Mouse (Mus musculus) frontal cortex, postnatal 25 days (tissue): ENCODE data around the gene Zfp583.
"Not testable (repeated sequence)": the region's sequence is repeated elsewhere in the genome, so short reads cannot be mapped to it uniquely, and the experiment has no call there.

Experiments
- DNase-seq, 2 experiments: peaks; one replicate each; pipeline ENCODE4 v3.0.0; 2022; ENCODE audit warnings: low spot score in 2 of 2

Gene Zfp583

DNA sequence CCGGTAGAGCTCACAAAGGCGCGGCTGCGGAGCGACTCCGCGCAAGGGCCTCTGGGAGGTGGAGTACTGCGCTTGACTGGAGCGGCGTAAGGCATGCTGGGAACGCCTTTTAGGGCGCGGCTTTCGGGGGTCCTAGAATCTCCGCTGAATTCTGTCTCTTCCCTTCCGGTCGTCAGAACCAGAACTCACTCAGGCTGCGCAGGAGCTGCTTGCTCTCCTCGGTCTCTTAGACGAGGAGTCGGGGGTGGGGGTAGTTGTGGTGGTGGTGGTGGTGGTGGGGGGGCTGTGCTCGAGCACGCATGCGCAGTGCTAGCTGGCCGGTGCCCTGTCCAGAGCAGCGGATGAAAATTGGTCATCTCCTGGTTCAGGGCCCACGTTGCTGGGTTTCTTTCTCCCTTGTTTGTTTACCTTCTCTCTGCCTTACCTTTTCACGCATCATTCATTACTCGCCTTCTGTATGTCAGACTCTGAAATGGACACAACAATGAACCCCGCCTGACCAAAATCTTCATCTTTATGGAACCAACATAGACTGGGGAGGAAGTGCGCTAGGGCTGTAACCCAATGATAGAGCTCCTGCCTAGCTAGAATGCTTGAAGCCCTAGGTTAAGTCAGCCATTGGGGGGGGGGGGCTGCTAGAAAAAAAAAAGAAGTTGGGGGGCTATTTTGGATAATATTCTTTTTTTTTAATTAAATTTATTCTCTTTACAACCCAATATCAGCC, at the start of gene Zfp583:
Gene Zfp583 (minus strand): TSS at position 53 of the 724 bp plus-strand sequence.
- peak; percentile 74 to 83 for DNase-seq

DNA sequence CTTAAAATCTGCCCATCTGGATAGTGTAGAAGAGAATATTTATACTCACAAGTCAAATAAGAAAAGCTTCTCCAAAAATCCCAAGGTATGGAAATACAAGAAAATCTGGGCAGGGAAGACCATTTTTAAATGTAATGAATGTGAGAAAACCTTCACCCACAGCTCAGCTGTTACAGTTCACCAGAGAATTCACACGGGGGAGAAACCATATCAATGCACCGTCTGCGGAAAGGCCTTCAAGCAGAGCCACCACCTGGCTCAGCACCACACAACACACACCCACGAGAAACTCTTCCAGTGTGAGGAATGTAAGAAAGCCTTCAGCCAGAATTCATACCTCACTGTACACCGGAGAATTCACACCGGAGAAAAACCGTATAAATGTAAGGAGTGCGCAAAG, 47.4 kb upstream of the Zfp583 start:
- DNase-seq = peak in 1 of 2 experiments; percentile 32

- no peak for DNase-seq
Observed at GRCm38 (mm10) chr7:6372993-6373392, 41.9 kb upstream of the Zfp583 start.

GRCm38 (mm10) chr7:6369460-6369859, 38.4 kb upstream of the Zfp583 start:
- no peak for DNase-seq

GRCm38 (mm10) chr7:6368146-6368545, 37.1 kb upstream of the Zfp583 start:
- DNase-seq = not testable (repeated sequence)

DNA sequence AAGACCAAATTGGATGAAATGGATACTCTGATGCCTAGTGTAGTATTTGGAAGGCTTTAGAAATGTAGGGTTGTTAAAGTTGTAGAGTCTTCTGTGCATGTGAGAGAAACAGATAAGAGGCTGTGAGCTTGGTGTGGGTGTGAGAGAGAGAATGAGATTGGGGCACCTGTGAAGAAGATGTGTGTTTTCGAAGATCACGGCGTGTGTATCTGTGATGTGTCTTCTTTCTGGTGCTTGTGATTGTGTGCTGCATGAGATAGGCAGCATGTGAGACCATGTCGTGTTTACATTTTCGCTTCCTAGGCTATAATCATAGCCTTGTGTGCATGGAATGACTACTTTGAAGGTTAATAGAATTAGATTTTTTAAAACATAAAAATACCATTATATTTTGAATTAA, 36.1 kb upstream of the Zfp583 start:
- DNase-seq = no peak

GRCm38 (mm10) chr7:6364761-6365160, 33.7 kb upstream of the Zfp583 start:
- no peak for DNase-seq

GRCm38 (mm10) chr7:6363047-6363488, 32.0 kb upstream of the Zfp583 start, which contains the start of gene Zfp78:
Zfp78 (plus strand) TSS chr7:6363280.
- peak in 1 of 2 experiments; percentile 59 for DNase-seq

DNA sequence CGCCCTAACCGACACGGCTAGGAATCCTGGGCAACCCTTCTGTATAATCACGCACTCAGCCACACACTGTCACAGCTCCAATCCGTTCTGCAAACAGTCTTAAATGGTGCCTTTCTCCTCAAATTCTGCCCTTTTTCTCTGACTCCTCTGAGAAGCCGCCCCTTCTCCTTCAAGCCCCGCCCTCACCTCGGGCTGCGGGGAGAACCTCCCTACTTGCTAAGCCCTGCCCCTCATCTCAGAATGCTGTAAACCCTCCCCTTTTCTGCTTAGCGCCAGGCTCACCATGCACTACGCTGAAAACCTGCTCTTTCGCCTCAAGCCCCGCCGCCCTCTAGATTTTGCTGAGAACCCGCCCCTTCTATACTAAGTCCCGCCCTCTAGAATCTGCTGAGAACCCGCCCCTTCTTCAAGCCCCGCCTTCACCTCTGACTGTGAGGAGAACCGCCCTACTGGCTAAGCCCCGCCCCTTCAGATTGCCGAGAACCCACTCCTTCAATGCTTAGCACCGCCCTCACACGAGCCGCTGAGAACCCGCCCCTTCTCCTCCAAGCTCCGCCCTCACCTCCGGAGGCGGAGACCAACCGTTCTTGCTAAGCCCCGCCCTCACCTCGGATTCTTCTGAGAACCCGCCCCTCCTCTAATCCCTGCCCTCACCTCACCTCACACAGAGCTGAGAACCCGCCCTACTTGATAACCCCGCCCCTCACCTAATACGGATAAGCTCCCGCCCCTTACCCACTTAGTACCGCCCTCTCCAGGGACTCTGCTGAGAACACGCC, 31.4 kb upstream of the Zfp583 start:
- peak; percentile 87 to 96 for DNase-seq

GRCm38 (mm10) chr7:6361756-6362155, 30.7 kb upstream of the Zfp583 start:
- no peak for DNase-seq

- DNase-seq = no peak
Observed at GRCm38 (mm10) chr7:6360477-6361060, 29.5 kb upstream of the Zfp583 start.

DNA sequence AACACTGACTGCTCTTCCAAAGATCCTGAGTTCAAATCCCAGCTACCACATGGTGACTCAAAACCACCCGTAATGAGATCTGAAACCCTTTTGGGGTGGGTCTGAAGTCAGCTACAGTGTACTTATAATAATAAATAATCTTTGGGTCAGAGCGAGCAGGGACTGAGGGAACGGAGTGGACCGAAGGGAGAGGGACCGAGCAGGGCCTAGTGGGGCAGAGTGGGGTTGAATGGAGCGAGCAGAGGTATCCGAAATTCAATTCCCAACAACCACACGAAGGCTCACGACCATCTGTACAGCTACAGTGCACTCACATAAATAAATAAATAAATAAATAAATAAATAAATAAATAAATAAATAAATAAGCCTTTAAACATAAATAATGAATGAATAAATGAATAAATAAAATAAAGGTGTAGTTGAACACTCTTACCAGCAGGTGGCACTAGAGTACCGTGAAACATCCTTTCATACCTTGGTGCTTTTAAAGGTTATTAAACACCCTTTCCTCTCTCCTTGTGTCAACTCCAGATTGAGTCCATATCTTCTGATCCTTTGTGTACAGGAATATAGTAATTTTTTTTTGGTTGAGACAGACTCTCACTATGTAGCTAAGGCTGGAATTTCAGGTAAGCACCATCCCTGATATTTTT, 28.0 kb upstream of the Zfp583 start:
- no peak for DNase-seq

DNA sequence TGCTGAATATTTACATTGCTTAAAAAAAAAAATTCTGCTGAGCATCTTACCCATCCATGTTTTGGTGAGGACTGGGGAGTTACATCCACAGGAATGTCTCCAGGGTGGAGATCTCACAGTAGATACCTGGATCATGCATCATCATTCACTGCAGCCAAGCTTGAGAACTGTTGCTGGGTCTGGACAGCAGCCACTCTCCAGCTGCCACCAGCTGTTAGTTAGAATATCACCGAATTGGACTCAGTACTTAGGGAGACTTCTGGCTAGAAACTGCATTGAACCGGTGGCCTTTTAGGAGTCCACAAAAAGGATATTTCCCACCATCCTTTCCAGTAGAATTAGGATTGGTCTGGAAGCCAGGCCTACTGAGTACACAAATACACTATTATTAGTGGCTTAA, 27.0 kb upstream of the Zfp583 start:
- DNase-seq = no peak

DNA sequence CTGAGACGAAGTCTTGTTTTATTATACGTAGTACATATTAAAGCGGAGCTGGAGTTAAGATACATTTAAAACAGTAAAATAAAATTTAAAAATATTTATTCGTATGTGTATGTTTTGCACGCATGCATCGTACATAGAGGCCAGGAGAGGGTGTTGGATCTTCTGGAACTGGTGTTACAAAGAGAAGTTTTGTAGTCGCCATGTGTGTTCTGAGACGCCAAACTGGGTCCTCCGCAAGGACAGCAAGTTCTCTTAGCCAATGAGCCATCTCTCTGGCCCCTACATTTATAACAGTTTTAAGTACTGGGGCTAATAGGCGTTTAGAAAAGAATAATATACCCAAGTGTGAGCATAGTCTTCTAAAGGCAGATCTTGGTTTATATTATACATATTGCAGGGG, 13.0 kb upstream of the Zfp583 start:
- no peak for DNase-seq

- DNase-seq = peak; percentile 68 to 71
Observed at GRCm38 (mm10) chr7:6343501-6344071, 12.5 kb upstream of the Zfp583 start, which contains the start of gene Gm3854. Gm3854 (plus strand) TSS chr7:6343759.

DNA sequence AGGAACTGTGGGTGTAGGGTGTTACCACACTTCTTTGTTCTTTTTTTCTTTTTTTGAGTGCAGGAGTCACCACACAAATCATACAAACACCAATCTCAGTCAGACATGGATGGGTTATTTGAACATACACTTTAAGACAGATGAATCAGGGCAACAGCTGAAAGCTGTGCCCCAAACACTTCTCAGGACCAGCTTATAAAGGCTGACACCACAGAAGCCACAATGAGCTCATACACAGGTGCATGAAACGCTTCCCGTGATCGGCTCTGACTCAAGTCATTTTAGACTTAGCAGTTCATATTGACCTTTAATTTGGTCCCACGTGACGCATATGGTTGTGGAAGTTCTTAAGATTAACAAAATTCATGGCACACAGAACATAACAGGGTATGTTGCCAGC, 8.8 kb upstream of the Zfp583 start:
- no peak for DNase-seq

- peak; percentile 24 to 26 for DNase-seq
Observed at GRCm38 (mm10) chr7:6330458-6331232, 440 bp downstream of the Zfp583 start.

GRCm38 (mm10) chr7:6300796-6301195, 30.3 kb downstream of the Zfp583 start:
- DNase-seq = not testable (repeated sequence)

DNA sequence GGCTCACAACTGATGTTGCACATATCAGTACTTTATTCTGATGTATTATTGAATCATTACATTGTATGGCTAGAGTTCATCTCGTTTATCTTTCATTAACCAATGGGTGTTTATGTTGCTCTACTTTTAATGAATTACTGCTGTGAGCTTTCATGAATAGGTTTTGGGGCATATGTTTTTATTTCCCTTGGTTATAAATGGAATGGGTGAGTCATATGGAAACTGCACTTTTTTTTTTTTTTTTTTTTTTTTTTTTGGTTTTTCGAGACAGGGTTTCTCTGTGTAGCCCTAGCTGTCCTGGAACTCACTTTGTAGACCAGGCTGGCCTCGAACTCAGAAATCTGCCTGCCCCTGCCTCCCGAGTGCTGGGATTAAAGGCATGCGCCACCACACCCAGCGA, 40.0 kb downstream of the Zfp583 start:
- DNase-seq = not testable (repeated sequence)

GRCm38 (mm10) chr7:6286921-6287531, 44.1 kb downstream of the Zfp583 start:
- DNase-seq = peak in 1 of 2 experiments; percentile 17
